In genomic region chrX:7188311-7188807, GRCm38 (mm10) we compare ENCODE assay signal across 9 mouse cellular contexts.
DNase-seq lines count a peak whose midpoint lies in the region; ATAC-seq and TF ChIP-seq lines count a peak whose summit lies in the region.
"Had no signal": no experiment of that assay in that cellular context is flagged by ENCODE, and none has a peak within 500 bp of the region (broad histone marks: within the 10 kb centered on the region; RNA-seq: fewer than 3 reads in every experiment).

No protein-coding gene starts in this region.

- H3K79me2 ChIP-seq in myocyte (ENCODE audit: control insufficient read depth, insufficient read depth): peaks cover 33% of the 10 kb centered on the region

- DNase-seq in ovary, postnatal 36 days (ENCODE audit: low spot score): peak; percentile 19
- no peak for DNase-seq in ovary, adult 18-20 months (ENCODE audit: low spot score)
- peak; percentile 72 for DNase-seq in embryo, embryonic 11 days
- peak; percentile 20 to 31 for DNase-seq in heart, adult 9 months (ENCODE audit: low spot score in 2 of 2)
- no peak for DNase-seq in thymus, postnatal 10 days (ENCODE audit: low spot score in 2 of 2)

- peak overlapping the region; percentile 28 for H3K4me3 ChIP-seq in kidney, embryonic 14.5 days (ENCODE audit: low read length)
- H3K4me3 ChIP-seq in limb, embryonic 15.5 days: peak overlapping the region; percentile 33
- H3K4me3 ChIP-seq in myocyte: peak overlapping the region; percentile 21

- peak; percentile 93 for ATAC-seq in kidney, embryonic 14.5 days (ENCODE audit: low FRiP score, low TSS enrichment)
- 0 out of 2 replicates have a peak, but pooled peaks have one; percentile 48 for ATAC-seq in limb, embryonic 15.5 days (ENCODE audit: insufficient number of reproducible peaks, low FRiP score, low TSS enrichment, low read depth)

- peak overlapping the region; percentile 50 for H3K9ac ChIP-seq in kidney, embryonic 14.5 days (ENCODE audit: low read depth, low read length)
- H3K9ac ChIP-seq in limb, embryonic 15.5 days: no peak overlapping the region

- TF ChIP-seq POLR2A in myocyte (IDR thresholded peaks at IDR 0.05; ENCODE audit: insufficient read length, low read depth): no peak

- H3K27me3 ChIP-seq in kidney, embryonic 14.5 days (ENCODE audit: control insufficient read depth, insufficient read depth, low read length): no peaks in the 10 kb centered on the region
- no peaks in the 10 kb centered on the region for H3K27me3 ChIP-seq in limb, embryonic 15.5 days
- no peaks in the 10 kb centered on the region for H3K27me3 ChIP-seq in myocyte (ENCODE audit: control insufficient read depth, insufficient read depth, insufficient read length)

- no peaks in the 10 kb centered on the region for H3K9me3 ChIP-seq in kidney, embryonic 14.5 days (ENCODE audit: control insufficient read depth, low read length)
- no peaks in the 10 kb centered on the region for H3K9me3 ChIP-seq in limb, embryonic 15.5 days
- H3K9me3 ChIP-seq: G1E had no signal

- WGBS in kidney, embryonic 14.5 days: 23% methylated on average over 17 of the region's 17 CpGs
- 20% methylated on average over 17 of the region's 17 CpGs for WGBS in limb, embryonic 15.5 days

- no peaks in the 10 kb centered on the region for H3K36me3 ChIP-seq in kidney, embryonic 14.5 days (ENCODE audit: control insufficient read depth, insufficient read depth, low read length)
- no peaks in the 10 kb centered on the region for H3K36me3 ChIP-seq in limb, embryonic 15.5 days
- no peaks in the 10 kb centered on the region for H3K36me3 ChIP-seq in myocyte (ENCODE audit: control insufficient read depth, insufficient read depth)

- H3K4me2 ChIP-seq in kidney, embryonic 14.5 days (replicated peaks; ENCODE audit: low read depth, low read length): peak overlapping the region; percentile 39
- peak overlapping the region; percentile 41 for H3K4me2 ChIP-seq in limb, embryonic 15.5 days
- peak overlapping the region; percentile 72 for H3K4me2 ChIP-seq in myocyte (ENCODE audit: low read depth)

- H3K4me1 ChIP-seq in kidney, embryonic 14.5 days (ENCODE audit: control insufficient read depth, insufficient read depth, low read length): no peaks in the 10 kb centered on the region
- no peaks in the 10 kb centered on the region for H3K4me1 ChIP-seq in limb, embryonic 15.5 days

- peak overlapping the region; percentile 82 for H3K27ac ChIP-seq in kidney, embryonic 14.5 days (ENCODE audit: low read depth, low read length)
- peak overlapping the region; percentile 74; the same call in 1 of the 2 replicates for H3K27ac ChIP-seq in limb, embryonic 15.5 days

- no peak overlapping the region for H3ac ChIP-seq in myocyte (ENCODE audit: control insufficient read depth, insufficient read length)

TF ChIP-seq in myocyte, 11 proteins besides CTCF, POLR2A, EP300 and RAD21:
- TF ChIP-seq USF1 (IDR thresholded peaks at IDR 0.05; ENCODE audit: low read depth) (peak; percentile 80), REST (IDR thresholded peaks at IDR 0.05; ENCODE audit: insufficient read depth, insufficient read length) (no peak)

Comparison
In these comparisons a context has a peak if more than half of its experiments do, and no peak if none do; other contexts are left out.
1. DNase-seq: peak in ovary, postnatal 36 days (single experiment), embryo, embryonic 11 days (single experiment) and heart, adult 9 months (2 of 2); none in ovary, adult 18-20 months (single experiment) and thymus, postnatal 10 days (0 of 2).
2. Peak in every context shown above with its lines, with median percentiles within 50 percentile points of each other: H3K4me2 ChIP-seq and H3K4me3 ChIP-seq.